Mouse (Mus musculus) cerebellum, adult 11 months (tissue): ENCODE measurements around the gene Gm9745.
"Not testable (repeated sequence)": the region's sequence is repeated elsewhere in the genome, so short reads cannot be mapped to it uniquely, and the experiment has no call there.

Source experiments
- DNase-seq: peaks from one replicate; pipeline ENCODE4 v3.0.0; 2022

Gene Gm9745

DNA sequence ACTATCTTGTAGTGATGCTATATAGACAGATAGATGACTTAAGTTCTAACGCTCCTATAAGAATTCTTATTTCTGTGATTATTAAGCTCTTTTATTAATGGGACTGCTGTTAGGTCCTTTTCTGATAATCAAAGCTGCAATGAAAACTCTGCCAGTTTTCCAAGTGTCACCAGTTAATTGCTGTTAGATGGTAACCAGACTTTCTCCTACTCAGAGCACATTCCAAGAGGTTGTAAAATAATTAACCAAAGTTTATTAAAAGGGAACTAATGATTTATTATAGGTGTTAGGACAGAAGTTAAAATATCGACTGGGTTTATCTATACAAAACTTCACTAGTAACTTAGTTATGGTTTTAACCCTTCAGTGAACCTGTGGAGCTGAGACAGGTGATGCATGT, 42.0 kb downstream of the Gm9745 start:
- not testable (repeated sequence) for DNase-seq
